In genomic region chr12:89149455-89149854, GRCm38 (mm10) we compare ENCODE assay signal across 16 mouse cellular contexts.
DNase-seq lines count a peak whose midpoint lies in the region; ATAC-seq and TF ChIP-seq lines count a peak whose summit lies in the region.
"Had no signal": no experiment of that assay in that cellular context is flagged by ENCODE, and none has a peak within 500 bp of the region (broad histone marks: within the 10 kb centered on the region; RNA-seq: fewer than 3 reads in every experiment).

No protein-coding gene starts in this region.

- peaks cover 15% of the 10 kb centered on the region for H3K4me1 ChIP-seq in hindbrain, embryonic 12.5 days
- peaks cover 15% of the 10 kb centered on the region for H3K4me1 ChIP-seq in midbrain, embryonic 12.5 days
- H3K4me1 ChIP-seq in neural tube, embryonic 14.5 days (ENCODE audit: control insufficient read depth, insufficient read depth, low read length), result peaks cover 15% of the 10 kb centered on the region
- H3K4me1 ChIP-seq: intestine, embryonic 15.5 days had no signal

- H3K4me3 ChIP-seq in layer of hippocampus, adult 2 months, result no peak overlapping the region
- no peak overlapping the region for H3K4me3 ChIP-seq in hindbrain, embryonic 12.5 days
- no peak overlapping the region for H3K4me3 ChIP-seq in midbrain, embryonic 12.5 days
- H3K4me3 ChIP-seq in neural tube, embryonic 14.5 days (ENCODE audit: low read depth, low read length), result no peak overlapping the region
- H3K4me3 ChIP-seq: intestine, embryonic 15.5 days had no signal

- H3K4me2 ChIP-seq in hindbrain, embryonic 12.5 days (replicated peaks), result peak overlapping the region; percentile 32
- H3K4me2 ChIP-seq in midbrain, embryonic 12.5 days (replicated peaks), result peak overlapping the region; percentile 32
- peak overlapping the region; percentile 15; the same call in 1 of the 2 replicates for H3K4me2 ChIP-seq in neural tube, embryonic 14.5 days (ENCODE audit: low read depth, low read length)
- H3K4me2 ChIP-seq: heart, embryonic 11.5 days; intestine, embryonic 15.5 days had no signal

- H3K36me3 ChIP-seq in hindbrain, embryonic 12.5 days, result no peaks in the 10 kb centered on the region
- H3K36me3 ChIP-seq in midbrain, embryonic 12.5 days, result no peaks in the 10 kb centered on the region
- no peaks in the 10 kb centered on the region for H3K36me3 ChIP-seq in neural tube, embryonic 14.5 days (ENCODE audit: control insufficient read depth, insufficient read depth, low read length)
- H3K36me3 ChIP-seq: intestine, embryonic 15.5 days had no signal

- H3K9me3 ChIP-seq in hindbrain, embryonic 12.5 days (replicated peaks), result no peaks in the 10 kb centered on the region
- no peaks in the 10 kb centered on the region for H3K9me3 ChIP-seq in midbrain, embryonic 12.5 days
- no peaks in the 10 kb centered on the region for H3K9me3 ChIP-seq in neural tube, embryonic 14.5 days (ENCODE audit: control insufficient read depth, low read length)
- H3K9me3 ChIP-seq: intestine, embryonic 15.5 days had no signal

- H3K9ac ChIP-seq in hindbrain, embryonic 12.5 days, result no peak overlapping the region
- H3K9ac ChIP-seq in midbrain, embryonic 12.5 days (replicated peaks), result no peak overlapping the region
- no peak overlapping the region; the same call in 1 of the 2 replicates for H3K9ac ChIP-seq in neural tube, embryonic 14.5 days (replicated peaks; ENCODE audit: low read depth, low read length)
- H3K9ac ChIP-seq: intestine, embryonic 15.5 days had no signal

- 30% methylated on average over 2 of the region's 2 CpGs for WGBS in hindbrain, embryonic 12.5 days
- 19% methylated on average over 2 of the region's 2 CpGs for WGBS in midbrain, embryonic 12.5 days
- 23% methylated on average over 2 of the region's 2 CpGs for WGBS in neural tube, embryonic 14.5 days

- peak overlapping the region; percentile 16; the same call in 1 of the 2 replicates for H3K27ac ChIP-seq in layer of hippocampus, adult 2 months
- peak overlapping the region; percentile 88 for H3K27ac ChIP-seq in hindbrain, embryonic 12.5 days
- H3K27ac ChIP-seq in midbrain, embryonic 12.5 days (replicated peaks), result peak overlapping the region; percentile 85
- peak overlapping the region; percentile 56; the same call in 1 of the 2 replicates for H3K27ac ChIP-seq in neural tube, embryonic 14.5 days (ENCODE audit: low read depth, low read length)
- H3K27ac ChIP-seq: intestine, embryonic 15.5 days had no signal

- H3K27me3 ChIP-seq in hindbrain, embryonic 12.5 days, result no peaks in the 10 kb centered on the region
- H3K27me3 ChIP-seq in midbrain, embryonic 12.5 days, result no peaks in the 10 kb centered on the region
- no peaks in the 10 kb centered on the region for H3K27me3 ChIP-seq in neural tube, embryonic 14.5 days (ENCODE audit: control insufficient read depth, insufficient read depth, low read length)
- H3K27me3 ChIP-seq: intestine, embryonic 15.5 days had no signal

- peak; percentile 79 for ATAC-seq in hindbrain, embryonic 12.5 days (ENCODE audit: low FRiP score)
- peak; percentile 78 for ATAC-seq in midbrain, embryonic 12.5 days (ENCODE audit: low FRiP score, low read depth)
- peak; percentile 52; the same call in 1 of the 2 replicates for ATAC-seq in neural tube, embryonic 14.5 days (ENCODE audit: low read depth)
- ATAC-seq: intestine, embryonic 15.5 days had no signal

- TF ChIP-seq CTCF in layer of hippocampus, adult 2 months (conservative IDR thresholded peaks at IDR 0.05), result no peak

- DNase-seq in layer of hippocampus, adult 2 months (ENCODE audit: low spot score in 2 of 2), result no peak
- no peak for DNase-seq in layer of hippocampus, postnatal 10 days (ENCODE audit: low spot score in 2 of 2)
- no peak for DNase-seq in liver
- no peak for DNase-seq in urinary bladder, postnatal 4 days (ENCODE audit: low spot score in 2 of 2)
- DNase-seq in embryo, embryonic 11 days, result no peak
- DNase-seq: adrenal gland, adult 8-10 months; gastrocnemius, postnatal 36 days; heart, postnatal 14 days; kidney, postnatal 10 days; lung, postnatal 10 days; thymus, postnatal 4 days had no signal

Comparison
In these comparisons a context has a peak if more than half of its experiments do, and no peak if none do; other contexts are left out.
1. H3K27ac ChIP-seq: peak in every context shown above with its lines; median percentile 88 in hindbrain, embryonic 12.5 days; 85 in midbrain, embryonic 12.5 days; 56 in neural tube, embryonic 14.5 days; 16 in layer of hippocampus, adult 2 months.